Mouse (Mus musculus): ENCODE data around the gene Fam83c.

DNA sequence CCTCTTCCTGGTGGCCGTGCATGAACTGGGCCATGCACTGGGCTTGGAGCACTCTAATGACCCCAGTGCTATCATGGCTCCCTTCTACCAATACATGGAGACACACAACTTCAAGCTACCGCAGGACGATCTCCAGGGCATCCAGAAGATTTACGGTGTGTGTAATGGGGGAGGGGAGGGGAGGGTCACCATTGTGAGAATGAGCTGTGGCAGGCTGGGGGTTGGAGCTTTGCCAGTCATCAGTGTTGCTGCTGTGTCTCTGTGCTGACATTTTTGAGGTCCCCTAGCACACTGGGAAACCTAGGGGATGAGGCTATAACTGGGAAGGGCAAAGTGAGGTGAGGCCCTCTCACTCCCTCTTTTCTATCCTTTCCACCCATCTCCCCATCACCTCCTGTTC, 27.2 kb downstream of the Fam83c start:
- TF ChIP-seq CTCF (IDR thresholded peaks at IDR 0.05; ENCODE audit: extremely low read depth, insufficient read length, insufficient replicate concordance, low read depth, low read length) (no peak), POLR2A (IDR thresholded peaks at IDR 0.05; ENCODE audit: low read depth, low read length) (no peak)
